Mouse (Mus musculus): ENCODE results near the gene Ankrd16. TPM values are rescaled to one million over a fixed set of nuclear protein-coding genes. Genes with fewer than 3 reads are reported as not detected.

Ankrd16 gene
- 51.1 and 57.1 TPM in 2 replicates for total RNA-seq (2014; rRNA removed)
- polyA plus RNA-seq (2015; fragmentation: Nextera tagmentation; extraction: Ambion mirVana), result 18.5 and 26.9 TPM in 2 replicates

DNA sequence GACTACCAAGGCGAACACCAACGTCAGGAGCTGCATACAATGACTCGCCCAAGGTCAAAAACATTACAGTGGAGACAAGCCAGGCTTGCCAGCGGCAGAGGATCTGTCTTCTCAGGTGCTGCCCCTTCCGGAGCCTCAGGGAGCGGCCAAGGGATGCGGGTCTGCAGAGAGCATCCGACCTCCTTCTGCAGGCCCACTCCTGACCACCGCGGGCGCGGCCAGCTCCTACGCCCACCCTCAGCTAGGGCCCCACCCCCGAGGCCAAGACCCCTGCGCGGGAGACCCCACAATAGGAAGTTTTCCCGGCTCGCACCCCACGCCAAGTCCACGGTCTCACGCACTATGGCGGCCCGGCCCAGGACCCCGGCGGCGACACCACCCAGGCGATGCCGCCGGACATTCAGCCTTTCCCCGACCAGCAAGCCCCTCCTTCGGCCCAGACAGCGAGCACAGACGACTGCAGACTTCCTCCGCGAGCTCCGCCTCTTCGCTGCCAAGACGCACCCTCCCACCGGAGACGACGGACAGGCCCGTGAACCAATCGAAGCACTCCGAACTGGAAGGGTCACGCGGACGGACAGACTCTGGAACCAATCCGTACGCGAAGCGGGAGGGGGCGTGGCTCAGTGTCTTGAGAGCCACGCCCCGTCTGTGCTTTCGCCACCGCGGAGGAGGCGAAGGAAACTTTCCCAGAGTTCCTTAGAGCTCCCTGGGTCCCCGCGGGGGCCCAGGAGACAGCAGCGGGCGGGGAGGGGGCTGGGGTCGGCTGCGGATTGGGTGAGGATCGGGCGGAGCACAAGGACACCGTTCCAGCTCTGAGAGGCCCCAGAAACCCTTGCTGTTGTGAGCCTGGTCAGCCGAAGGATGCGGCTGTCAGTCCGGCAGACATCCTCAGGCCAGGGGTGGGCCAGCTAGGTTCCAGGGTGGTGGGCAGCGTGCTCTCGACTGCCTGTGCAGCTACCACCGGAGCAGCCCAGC lies at the start of gene Ankrd16, which contains the start of gene Fbh1:
TSS of gene Ankrd16 (plus strand) at position 786 of the 978 bp plus-strand sequence.
TSS of gene Fbh1 (minus strand) at position 492 of the 978 bp plus-strand sequence.
- Histone ChIP-seq H3K4me1 (ENCODE audit: insufficient read depth) (peaks cover 17% of the 10 kb centered on the region; the same call in 1 of the 2 replicates), H3K9me3 (ENCODE audit: low read length) (no peaks in the 10 kb centered on the region), H3K4me2 (ENCODE audit: low read depth) (peak within 1 kb of the TSS; percentile 84), H3K27ac (ENCODE audit: low read depth, low read length) (peak within 1 kb of the TSS; percentile 94), H3K27me3 (ENCODE audit: insufficient read depth, low read length) (no peaks in the 10 kb centered on the region), H3K36me3 (ENCODE audit: insufficient read depth) (peaks cover 9% of the 10 kb centered on the region), H3K9ac (peak within 1 kb of the TSS; percentile 84), H3K4me3 (ENCODE audit: low read depth, low read length) (peak within 1 kb of the TSS; percentile 68)
- peak; percentile 100 for DNase-seq
- WGBS, result 2% methylated on average over 73 of the region's 73 CpGs
- ATAC-seq, result peak; percentile 93
- TF ChIP-seq CTCF (IDR thresholded peaks at IDR 0.05; ENCODE audit: low read depth), result peak; percentile 29

DNA sequence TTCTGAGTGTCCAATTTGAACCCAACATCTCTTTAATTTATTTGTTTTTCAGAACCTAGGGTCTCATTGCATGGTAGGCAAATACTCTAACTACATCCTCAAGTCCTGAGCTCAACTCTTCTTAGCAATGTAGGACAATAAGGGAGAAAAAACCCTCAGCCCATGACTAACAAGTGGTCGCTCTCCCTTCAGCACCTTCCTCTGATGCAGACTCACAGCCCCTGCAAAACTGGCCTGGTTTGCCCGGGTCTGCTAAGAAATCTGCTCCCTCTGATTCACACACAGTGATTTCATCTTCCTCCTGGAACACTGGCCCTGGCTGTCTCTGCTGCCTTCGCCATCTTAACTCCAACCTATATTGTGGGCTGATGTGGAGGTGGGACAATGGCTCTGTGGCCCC lies 48.6 kb upstream of the Ankrd16 start:
- 52% methylated on average over 3 of the region's 3 CpGs for WGBS
- Histone ChIP-seq H3K9me3 (ENCODE audit: low read length) (no peaks in the 10 kb centered on the region), H3K4me3 (ENCODE audit: low read depth, low read length) (no peak overlapping the region), H3K4me2 (ENCODE audit: low read depth) (no peak overlapping the region), H3K27me3 (ENCODE audit: insufficient read depth, low read length) (no peaks in the 10 kb centered on the region), H3K27ac (ENCODE audit: low read depth, low read length) (no peak overlapping the region), H3K36me3 (ENCODE audit: insufficient read depth) (no peaks in the 10 kb centered on the region), H3K4me1 (ENCODE audit: insufficient read depth) (no peaks in the 10 kb centered on the region), H3K9ac (no peak overlapping the region)
- TF ChIP-seq CTCF (IDR thresholded peaks at IDR 0.05; ENCODE audit: low read depth), result no peak
- DNase-seq (no peak), ATAC-seq (no peak)

DNA sequence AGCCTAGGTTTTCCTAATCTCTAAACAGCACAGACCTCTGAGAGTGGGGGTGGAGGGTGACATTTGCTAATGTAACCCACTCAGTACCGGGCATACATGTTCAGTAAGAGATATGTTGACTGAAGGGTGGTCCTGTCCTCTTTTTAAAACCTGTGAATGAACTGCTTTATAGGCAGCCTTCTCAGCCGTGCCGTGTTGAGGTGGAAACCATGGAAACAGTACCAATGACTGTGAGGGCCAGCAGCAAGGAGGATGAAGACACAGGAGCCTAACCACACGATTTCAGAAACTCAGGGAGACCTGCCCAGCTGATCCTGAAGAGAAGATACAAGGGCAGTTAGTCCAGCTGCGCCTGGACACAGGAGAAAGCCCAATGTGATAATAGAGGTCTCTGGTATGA lies 44.7 kb upstream of the Ankrd16 start:
- H3K4me2 ChIP-seq (ENCODE audit: low read depth), result no peak overlapping the region
- no peak for TF ChIP-seq CTCF (IDR thresholded peaks at IDR 0.05; ENCODE audit: low read depth)
- H3K27ac ChIP-seq (ENCODE audit: low read depth, low read length), result no peak overlapping the region; the same call in 1 of the 2 replicates
- no peaks in the 10 kb centered on the region for H3K27me3 ChIP-seq (ENCODE audit: insufficient read depth, low read length)
- ATAC-seq, result peak; percentile 56; the same call in 1 of the 2 replicates
- H3K4me1 ChIP-seq (ENCODE audit: insufficient read depth), result no peaks in the 10 kb centered on the region
- WGBS, result 54% methylated on average over 5 of the region's 5 CpGs
- peak; percentile 7 for DNase-seq
- H3K9me3 ChIP-seq (ENCODE audit: low read length), result no peaks in the 10 kb centered on the region
- H3K36me3 ChIP-seq (ENCODE audit: insufficient read depth), result no peaks in the 10 kb centered on the region
- H3K4me3 ChIP-seq (ENCODE audit: low read depth, low read length), result no peak overlapping the region
- H3K9ac ChIP-seq, result no peak overlapping the region

DNA sequence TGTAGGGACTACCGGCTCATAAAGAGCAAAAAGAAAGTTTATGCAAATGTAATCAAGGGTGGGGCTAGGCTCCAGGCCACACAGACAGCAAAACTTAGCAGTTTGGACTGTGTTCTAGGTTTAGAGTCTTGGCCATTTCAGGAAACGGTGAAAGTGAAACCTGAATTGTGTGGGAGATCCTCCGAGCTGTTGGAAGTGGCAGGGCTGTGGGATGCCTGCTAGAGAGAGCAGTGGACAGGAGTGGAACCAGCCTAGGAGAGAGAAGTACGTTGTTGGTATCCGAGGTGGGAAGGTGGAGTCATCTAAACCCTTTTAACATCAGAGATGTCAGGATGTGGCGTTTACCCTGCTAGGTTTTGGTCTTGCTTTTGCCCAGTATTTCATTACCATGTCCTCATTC lies 41.8 kb upstream of the Ankrd16 start:
- Histone ChIP-seq H3K9me3 (ENCODE audit: low read length) (no peaks in the 10 kb centered on the region), H3K4me1 (ENCODE audit: insufficient read depth) (no peaks in the 10 kb centered on the region), H3K36me3 (ENCODE audit: insufficient read depth) (peaks cover 11% of the 10 kb centered on the region), H3K4me3 (ENCODE audit: low read depth, low read length) (no peak overlapping the region), H3K9ac (no peak overlapping the region), H3K4me2 (ENCODE audit: low read depth) (no peak overlapping the region), H3K27me3 (ENCODE audit: insufficient read depth, low read length) (no peaks in the 10 kb centered on the region), H3K27ac (ENCODE audit: low read depth, low read length) (no peak overlapping the region)
- 88% methylated on average over 6 of the region's 6 CpGs for WGBS
- no peak for TF ChIP-seq CTCF (IDR thresholded peaks at IDR 0.05; ENCODE audit: low read depth)
- DNase-seq, result no peak
- ATAC-seq, result no peak

DNA sequence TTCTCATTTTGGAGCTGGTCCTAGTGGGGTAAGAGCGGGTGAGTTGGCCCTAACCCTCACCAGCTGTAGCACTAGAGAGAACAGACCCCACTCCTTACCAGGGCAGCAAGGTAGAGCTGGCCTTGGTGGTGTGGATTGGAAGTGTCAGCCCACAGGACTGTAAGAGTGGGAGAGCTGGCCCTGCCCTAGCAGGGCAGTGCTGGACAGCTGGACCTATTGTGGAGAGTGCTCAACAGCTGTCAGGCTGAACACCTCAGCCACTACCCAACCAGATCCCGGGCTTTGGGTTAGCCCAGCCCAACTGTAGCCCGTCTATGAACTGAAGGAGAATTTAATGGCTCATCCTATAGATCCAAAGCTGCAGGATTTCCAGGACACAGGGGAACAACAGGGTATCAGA lies 38.9 kb upstream of the Ankrd16 start:
- peaks cover 39% of the 10 kb centered on the region for H3K36me3 ChIP-seq (ENCODE audit: insufficient read depth)
- ATAC-seq (no peak; the same call in 1 of the 2 replicates), DNase-seq (no peak)
- no peak overlapping the region for H3K9ac ChIP-seq
- no peaks in the 10 kb centered on the region for H3K9me3 ChIP-seq (ENCODE audit: low read length)
- no peak overlapping the region for H3K4me3 ChIP-seq (ENCODE audit: low read depth, low read length)
- H3K4me1 ChIP-seq (ENCODE audit: insufficient read depth), result no peaks in the 10 kb centered on the region
- H3K27me3 ChIP-seq (ENCODE audit: insufficient read depth, low read length), result no peaks in the 10 kb centered on the region
- 88% methylated on average over 3 of the region's 3 CpGs for WGBS
- H3K27ac ChIP-seq (ENCODE audit: low read depth, low read length), result no peak overlapping the region
- TF ChIP-seq CTCF (IDR thresholded peaks at IDR 0.05; ENCODE audit: low read depth), result no peak
- no peak overlapping the region for H3K4me2 ChIP-seq (ENCODE audit: low read depth)

DNA sequence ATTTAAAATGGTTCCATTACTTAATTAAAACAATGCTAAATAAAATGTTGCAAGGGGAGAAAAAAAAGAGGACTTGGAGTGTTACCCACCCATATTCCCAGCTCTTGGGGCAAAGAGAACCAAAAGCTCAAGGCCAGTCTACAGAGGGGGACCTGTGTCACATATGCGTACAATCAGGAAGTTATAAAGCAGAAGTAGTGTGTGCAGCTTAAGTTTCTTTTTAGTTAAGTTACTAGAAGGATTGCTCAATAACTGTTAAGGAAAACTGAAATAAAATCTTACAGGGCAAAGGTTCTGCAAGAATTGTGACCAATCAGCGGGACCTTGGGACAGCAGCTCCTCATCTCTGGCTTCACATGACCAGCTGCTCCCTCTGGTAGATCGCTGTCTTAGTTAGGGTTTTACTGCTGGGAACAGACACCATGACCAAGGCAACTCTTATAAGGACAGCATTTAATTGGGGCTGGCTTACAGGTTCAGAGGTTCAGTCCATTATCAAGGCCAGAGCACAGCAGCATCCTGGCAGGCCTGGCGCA lies 38.1 kb upstream of the Ankrd16 start:
- WGBS, result 96% methylated on average over 4 of the region's 4 CpGs
- no peak for ATAC-seq
- Histone ChIP-seq H3K27me3 (ENCODE audit: insufficient read depth, low read length) (no peaks in the 10 kb centered on the region), H3K27ac (ENCODE audit: low read depth, low read length) (no peak overlapping the region), H3K9ac (no peak overlapping the region), H3K4me3 (ENCODE audit: low read depth, low read length) (no peak overlapping the region), H3K4me1 (ENCODE audit: insufficient read depth) (no peaks in the 10 kb centered on the region), H3K4me2 (ENCODE audit: low read depth) (no peak overlapping the region), H3K9me3 (ENCODE audit: low read length) (no peaks in the 10 kb centered on the region), H3K36me3 (ENCODE audit: insufficient read depth) (peaks cover 45% of the 10 kb centered on the region)
- no peak for TF ChIP-seq CTCF (IDR thresholded peaks at IDR 0.05; ENCODE audit: low read depth)
- DNase-seq, result no peak

DNA sequence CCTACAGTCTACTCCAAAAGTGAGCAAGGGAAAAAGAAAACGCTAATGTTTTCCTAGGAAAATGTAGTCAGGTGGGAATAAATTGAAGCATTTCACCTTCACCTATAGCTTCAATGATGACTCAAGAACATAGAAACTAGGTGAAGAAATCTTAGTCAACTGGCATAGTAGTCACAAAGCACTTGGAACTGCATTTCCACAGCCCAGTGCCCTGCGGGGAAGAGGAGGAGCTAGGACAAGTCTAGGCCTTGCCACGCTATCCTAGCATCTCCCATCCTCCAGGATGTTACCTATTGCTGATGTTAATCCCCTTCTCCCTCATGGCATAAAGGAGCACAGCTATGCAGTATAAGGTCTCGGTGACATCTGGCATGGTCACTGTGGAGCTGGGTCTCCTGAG lies 15.1 kb upstream of the Ankrd16 start:
- ATAC-seq, result no peak

More for the DNA sequence above, 15.1 kb upstream of the Ankrd16 start:
- H3K9ac ChIP-seq, result no peak overlapping the region
- 95% methylated on average over 4 of the region's 4 CpGs for WGBS
- H3K4me1 ChIP-seq (ENCODE audit: insufficient read depth), result no peaks in the 10 kb centered on the region
- DNase-seq, result no peak
- H3K4me2 ChIP-seq (ENCODE audit: low read depth), result no peak overlapping the region
- H3K27ac ChIP-seq (ENCODE audit: low read depth, low read length), result no peak overlapping the region
- no peaks in the 10 kb centered on the region for H3K27me3 ChIP-seq (ENCODE audit: insufficient read depth, low read length)
- H3K9me3 ChIP-seq (ENCODE audit: low read length), result no peaks in the 10 kb centered on the region
- TF ChIP-seq CTCF (IDR thresholded peaks at IDR 0.05; ENCODE audit: low read depth), result no peak
- peaks cover 88% of the 10 kb centered on the region for H3K36me3 ChIP-seq (ENCODE audit: insufficient read depth)
- no peak overlapping the region for H3K4me3 ChIP-seq (ENCODE audit: low read depth, low read length)

Measured in forebrain, postnatal 0 days (tissue).